ENCODE assay signal across 23 mouse cellular contexts in genomic region chr9:86104664-86105063, GRCm38 (mm10).
DNase-seq lines count a peak whose midpoint lies in the region; ATAC-seq lines count a peak whose summit lies in the region.
"Had no signal": no experiment of that assay in that cellular context is flagged by ENCODE, and none has a peak within 500 bp of the region (broad histone marks: within the 10 kb centered on the region; RNA-seq: fewer than 3 reads in every experiment).

No protein-coding gene starts in this region.

- ATAC-seq in liver, embryonic 11.5 days (replicated peaks; ENCODE audit: low FRiP score) = 0 out of 2 replicates have a peak, but pooled peaks have one; percentile 36
- ATAC-seq: activated CD4-positive, CD25-positive, alpha-beta regulatory T cell, adult 4 months; forebrain, embryonic 13.5 days; liver, postnatal 0 days had no signal

- no peaks in the 10 kb centered on the region for H3K9me3 ChIP-seq in liver, embryonic 11.5 days (ENCODE audit: control insufficient read depth, low read length)
- H3K9me3 ChIP-seq: forebrain, embryonic 13.5 days; heart, embryonic 12.5 days; neural tube, embryonic 13.5 days had no signal

- H3K4me3 ChIP-seq in liver, embryonic 11.5 days (ENCODE audit: low read depth, low read length) = no peak overlapping the region
- H3K4me3 ChIP-seq: forebrain, embryonic 13.5 days; heart, embryonic 12.5 days; neural tube, embryonic 13.5 days had no signal

- no peaks in the 10 kb centered on the region for H3K27me3 ChIP-seq in liver, embryonic 11.5 days (replicated peaks; ENCODE audit: control insufficient read depth, insufficient read depth, low read length)
- H3K27me3 ChIP-seq: forebrain, embryonic 13.5 days; heart, embryonic 12.5 days; neural tube, embryonic 13.5 days had no signal

- no peaks in the 10 kb centered on the region for H3K4me1 ChIP-seq in liver, embryonic 11.5 days (replicated peaks; ENCODE audit: control insufficient read depth, insufficient read depth, low read length)
- H3K4me1 ChIP-seq: forebrain, embryonic 13.5 days; heart, embryonic 12.5 days; neural tube, embryonic 13.5 days had no signal

- H3K4me2 ChIP-seq in liver, embryonic 11.5 days = no peak overlapping the region
- H3K4me2 ChIP-seq: forebrain, embryonic 13.5 days; heart, embryonic 12.5 days; neural tube, embryonic 13.5 days had no signal

- H3K27ac ChIP-seq in liver, embryonic 11.5 days (ENCODE audit: low read depth, low read length) = no peak overlapping the region
- H3K27ac ChIP-seq: forebrain, embryonic 13.5 days; neural tube, embryonic 13.5 days had no signal

- DNase-seq in liver, embryonic 11.5 days (ENCODE audit: low spot score) = no peak
- DNase-seq in liver (no peak), 3T3-L1 (ENCODE audit: low read depth, low spot score) (peak; percentile 75), MN1 (ENCODE audit: low spot score) (no peak)
- peak; percentile 49 for DNase-seq in Muller cell, postnatal 12 days (ENCODE audit: inconsistent ontology term)
- peak; percentile 11 for DNase-seq in fibroblast of lung, adult 2 months (ENCODE audit: low read depth)
- no peak for DNase-seq in urinary bladder, postnatal 36 days (ENCODE audit: low spot score in 2 of 2)
- DNase-seq in kidney, adult 11 months = no peak
- DNase-seq: adrenal gland, postnatal 14 days; cerebellum, adult 8-10 months; cerebellum, postnatal 36 days; gastrocnemius, postnatal 14 days; heart, adult 18-20 months; heart, postnatal 14 days; kidney, adult 18-20 months; layer of hippocampus, adult 9-11 months; liver, postnatal 0 days; midbrain, embryonic 14.5 days; thymus, postnatal 4 days had no signal

- 70% methylated on average over 3 of the region's 3 CpGs for WGBS in liver, embryonic 11.5 days

- H3K36me3 ChIP-seq in liver, embryonic 11.5 days (ENCODE audit: control insufficient read depth, insufficient read depth, low read length) = no peaks in the 10 kb centered on the region
- H3K36me3 ChIP-seq: heart, embryonic 12.5 days; neural tube, embryonic 13.5 days had no signal

- no peak overlapping the region for H3K9ac ChIP-seq in liver, embryonic 11.5 days (ENCODE audit: low read depth, low read length)
- H3K9ac ChIP-seq: forebrain, embryonic 13.5 days; heart, embryonic 12.5 days; liver, postnatal 0 days; neural tube, embryonic 13.5 days had no signal

Comparison
In these comparisons a context has a peak if more than half of its experiments do, and no peak if none do; other contexts are left out.
1. DNase-seq: peak in 3T3-L1 (single experiment), Muller cell, postnatal 12 days (single experiment) and fibroblast of lung, adult 2 months (single experiment); none in liver, embryonic 11.5 days (single experiment), liver (single experiment), MN1 (single experiment), urinary bladder, postnatal 36 days (0 of 2) and kidney, adult 11 months (single experiment).